Mouse (Mus musculus) C2C12 (cell line): ENCODE data around the gene Ascc2.

Source experiments
- CTCF ChIP-seq: IDR thresholded peaks from one replicate; pipeline ENCODE4 v1.5.1; 2011; ENCODE audit not compliant: control insufficient read depth, insufficient read depth, insufficient read length
- MAX ChIP-seq: IDR thresholded peaks from one replicate; pipeline ENCODE4 v1.6.1; 2011; ENCODE audit warnings: mild to moderate bottlenecking, control low read depth
- MYOG ChIP-seq: IDR thresholded peaks from one replicate; pipeline ENCODE4 v1.6.1; 2011; ENCODE audit not compliant: control insufficient read depth, insufficient read length; ENCODE audit errors: extremely low read depth
- USF1 ChIP-seq: IDR thresholded peaks from one replicate; pipeline ENCODE4 v1.6.1; 2011; ENCODE audit warnings: low read depth, mild to moderate bottlenecking, control low read depth, moderate library complexity

GRCm38 (mm10) chr11:4675693-4676092 is 38.1 kb downstream of the Ascc2 start:
- TF ChIP-seq CTCF (no peak), MYOG (no peak), USF1 (no peak), MAX (no peak)
